Mouse (Mus musculus) CD4-positive, CD25-positive, alpha-beta regulatory T cell, adult 2 months (primary cell): Measurements from ENCODE around the gene Fnip2.

Experiments
- DNase-seq: peaks from one replicate; pipeline ENCODE4 v3.0.0-alpha.2; 2012; ENCODE audit warnings: low read depth, low spot score

Fnip2 gene

GRCm38 (mm10) chr3:79528451-79528850, 39.1 kb downstream of the Fnip2 start:
- no peak for DNase-seq

- no peak for DNase-seq
Observed at GRCm38 (mm10) chr3:79527921-79528320, 39.7 kb downstream of the Fnip2 start.

- DNase-seq = no peak
Observed at GRCm38 (mm10) chr3:79527521-79527920, 40.1 kb downstream of the Fnip2 start.

GRCm38 (mm10) chr3:79523349-79523748, 44.2 kb downstream of the Fnip2 start:
- no peak for DNase-seq

GRCm38 (mm10) chr3:79519862-79520261, 47.7 kb downstream of the Fnip2 start:
- no peak for DNase-seq

- no peak for DNase-seq
Observed at GRCm38 (mm10) chr3:79518761-79519527, 48.7 kb downstream of the Fnip2 start.

GRCm38 (mm10) chr3:79517884-79518591, 49.6 kb downstream of the Fnip2 start:
- no peak for DNase-seq

GRCm38 (mm10) chr3:79516958-79517357, 50.6 kb downstream of the Fnip2 start:
- DNase-seq = no peak

GRCm38 (mm10) chr3:79516099-79516920, 51.3 kb downstream of the Fnip2 start:
- no peak for DNase-seq

GRCm38 (mm10) chr3:79514304-79514703, 53.3 kb downstream of the Fnip2 start:
- DNase-seq = no peak

GRCm38 (mm10) chr3:79501166-79501728, 66.3 kb downstream of the Fnip2 start:
- no peak for DNase-seq

GRCm38 (mm10) chr3:79500279-79500678, 67.3 kb downstream of the Fnip2 start:
- DNase-seq = no peak

GRCm38 (mm10) chr3:79496668-79497067, 70.9 kb downstream of the Fnip2 start:
- no peak for DNase-seq

- no peak for DNase-seq
Observed at GRCm38 (mm10) chr3:79495151-79495550, 72.4 kb downstream of the Fnip2 start.

GRCm38 (mm10) chr3:79494028-79494427, 73.6 kb downstream of the Fnip2 start:
- DNase-seq = no peak

- DNase-seq = no peak
Observed at GRCm38 (mm10) chr3:79493064-79493463, 74.5 kb downstream of the Fnip2 start.

GRCm38 (mm10) chr3:79491614-79492013, 76.0 kb downstream of the Fnip2 start:
- peak; percentile 22 for DNase-seq

- no peak for DNase-seq
Observed at GRCm38 (mm10) chr3:79490102-79490501, 77.5 kb downstream of the Fnip2 start.

GRCm38 (mm10) chr3:79488025-79488424, 79.6 kb downstream of the Fnip2 start:
- no peak for DNase-seq

- no peak for DNase-seq
Observed at GRCm38 (mm10) chr3:79484286-79485063, 83.1 kb downstream of the Fnip2 start.

GRCm38 (mm10) chr3:79478880-79479279, 88.7 kb downstream of the Fnip2 start:
- no peak for DNase-seq
